Mouse (Mus musculus): Measurements from ENCODE around the gene Rab3ip. TPM values are rescaled to one million over a fixed set of nuclear protein-coding genes. Genes with fewer than 3 reads are reported as not detected.

The Rab3ip gene
- total RNA-seq, 2 experiments from 2014 or later = 89.8 to 92.3 TPM

- DNase-seq = no peak
Measured at GRCm38 (mm10) chr10:116962152-116962551, 11.6 kb upstream of the Rab3ip start.

DNA sequence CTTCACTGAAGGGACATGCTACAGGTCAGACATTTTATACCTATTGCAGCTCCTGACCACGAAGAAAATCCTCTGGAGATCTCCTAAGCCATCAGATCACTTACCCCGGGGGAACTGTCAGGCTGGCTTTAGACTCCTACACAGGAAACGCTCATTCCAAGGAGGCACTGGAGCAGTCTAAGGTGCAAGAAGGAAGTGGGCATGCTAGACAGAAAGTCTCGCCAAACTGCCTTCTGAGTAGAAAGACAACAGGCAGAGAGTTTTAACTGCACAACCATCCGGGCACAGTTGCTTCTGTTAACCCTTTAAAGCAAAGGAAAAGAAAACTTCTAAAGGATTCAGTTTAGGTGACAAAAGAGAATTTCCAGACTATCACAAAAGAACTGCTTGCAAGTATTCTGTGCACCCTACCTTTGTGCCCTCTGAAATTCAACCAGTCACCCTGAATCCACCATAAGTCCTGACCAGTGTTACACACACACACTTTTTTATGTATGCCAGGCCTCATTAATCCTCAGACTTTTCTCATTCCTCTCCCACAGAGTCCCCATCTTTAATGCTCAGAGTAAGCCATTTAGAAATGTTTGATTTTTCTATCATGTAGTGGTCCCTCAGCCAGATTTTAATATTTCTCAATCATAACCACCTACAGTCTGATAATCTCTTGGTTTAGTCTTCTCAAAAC is 7.4 kb upstream of the Rab3ip start:
- DNase-seq = no peak

- no peak for DNase-seq
Measured at GRCm38 (mm10) chr10:116956483-116957158, 6.1 kb upstream of the Rab3ip start.

DNA sequence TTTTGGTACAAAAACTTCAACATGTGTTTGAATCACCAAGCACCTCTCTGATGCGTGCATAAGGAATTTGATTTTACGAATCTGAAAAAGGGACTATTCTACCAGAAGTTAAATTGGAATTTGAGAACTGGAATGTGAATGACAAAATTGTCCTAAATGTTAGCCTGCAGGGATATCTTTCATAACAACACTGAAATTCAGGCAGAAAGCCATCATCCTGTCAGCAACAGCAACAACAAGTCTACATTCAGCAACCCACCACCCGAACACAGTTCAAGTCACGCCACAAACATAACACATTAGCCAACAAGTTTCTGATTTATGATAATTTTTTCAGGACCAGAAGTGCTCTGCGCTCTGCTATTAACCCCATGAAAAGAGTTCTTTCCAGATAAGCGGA is 4.6 kb upstream of the Rab3ip start:
- DNase-seq = peak in 1 of 2 experiments; percentile 19

DNA sequence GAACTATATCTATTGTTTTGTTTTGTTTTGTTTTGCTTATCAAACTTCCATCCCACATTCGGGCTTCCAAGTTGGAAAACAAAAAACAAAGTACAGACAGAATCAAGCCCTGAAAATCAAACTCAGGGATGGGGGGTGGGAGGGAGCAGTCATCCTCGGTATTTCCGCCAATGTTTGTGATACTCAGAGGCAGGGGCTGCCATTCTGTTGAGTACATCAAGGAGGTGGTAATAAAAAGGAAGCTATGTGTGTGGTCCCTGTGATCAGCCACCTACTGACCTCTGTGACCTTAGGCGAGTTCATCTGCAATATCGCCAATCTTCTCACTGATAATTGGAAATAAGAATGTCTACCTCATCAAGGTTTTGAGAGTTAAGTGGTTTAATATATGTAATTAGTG is 317 bp upstream of the Rab3ip start:
- no peak for DNase-seq

DNA sequence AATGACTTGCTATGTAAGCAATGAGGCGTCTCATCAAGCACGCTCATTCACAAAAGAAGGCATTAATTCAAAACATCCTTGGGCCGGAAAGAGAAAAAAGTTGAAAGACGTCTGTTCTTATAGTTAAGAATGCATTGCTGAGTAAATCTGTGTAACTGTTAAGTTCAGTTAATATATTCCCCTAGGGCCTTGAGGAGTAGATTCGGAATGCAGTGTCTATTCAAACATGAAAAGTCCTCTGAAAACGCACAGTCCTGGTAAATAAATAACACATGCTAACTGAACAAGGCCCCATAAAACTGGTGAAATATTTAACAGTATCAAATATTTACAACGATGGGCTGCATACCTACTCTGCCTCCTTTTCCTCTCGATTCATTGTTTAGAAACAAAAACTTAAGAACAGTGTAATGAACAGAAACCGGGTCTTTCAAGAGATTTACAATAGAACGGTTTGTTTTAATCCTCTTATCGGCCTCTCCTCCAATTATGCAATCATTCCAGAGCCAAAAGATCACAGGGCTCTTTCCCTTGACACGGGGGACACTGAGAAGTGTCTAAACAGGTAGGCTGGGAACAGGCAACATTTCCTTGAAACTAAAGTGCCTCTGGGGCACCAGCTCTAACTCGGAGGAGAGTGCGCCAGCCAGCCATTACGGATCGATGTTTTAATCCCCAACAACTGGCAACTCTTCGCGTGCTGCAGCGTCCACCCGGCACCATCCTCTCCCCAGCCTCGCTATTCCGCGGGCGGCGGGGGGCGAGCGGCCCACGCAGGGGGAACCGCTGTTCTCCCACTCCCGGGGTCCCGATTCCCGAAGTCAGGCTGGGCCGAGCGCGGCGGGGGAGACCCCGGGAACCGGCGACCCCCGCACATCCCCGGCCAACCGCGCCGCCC is 1.2 kb downstream of the Rab3ip start:
- DNase-seq = peak; percentile 25 to 58

DNA sequence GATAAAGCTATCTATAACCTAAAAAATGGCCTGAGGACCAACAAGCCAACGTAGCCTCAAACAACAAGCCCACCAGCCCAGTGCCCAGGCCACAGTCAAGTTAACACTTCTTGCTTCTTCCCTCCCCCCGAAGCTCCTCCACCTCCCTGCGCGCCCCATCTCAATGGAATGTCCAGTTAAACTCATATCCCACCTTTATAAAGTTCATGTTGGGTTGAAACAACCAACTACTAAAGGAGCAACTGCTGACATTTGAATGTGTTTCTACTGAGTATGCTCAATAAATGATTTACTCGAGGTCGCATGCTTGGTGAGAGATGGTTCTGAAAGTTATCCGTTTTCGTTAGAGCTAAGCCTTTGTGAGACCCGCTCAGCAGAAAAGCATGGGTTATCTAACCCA is 2.2 kb downstream of the Rab3ip start:
- DNase-seq = no peak

GRCm38 (mm10) chr10:116944940-116945339 is 5.6 kb downstream of the Rab3ip start:
- DNase-seq = peak in 1 of 2 experiments; percentile 27

GRCm38 (mm10) chr10:116944144-116944543 is 6.4 kb downstream of the Rab3ip start:
- no peak for DNase-seq

DNA sequence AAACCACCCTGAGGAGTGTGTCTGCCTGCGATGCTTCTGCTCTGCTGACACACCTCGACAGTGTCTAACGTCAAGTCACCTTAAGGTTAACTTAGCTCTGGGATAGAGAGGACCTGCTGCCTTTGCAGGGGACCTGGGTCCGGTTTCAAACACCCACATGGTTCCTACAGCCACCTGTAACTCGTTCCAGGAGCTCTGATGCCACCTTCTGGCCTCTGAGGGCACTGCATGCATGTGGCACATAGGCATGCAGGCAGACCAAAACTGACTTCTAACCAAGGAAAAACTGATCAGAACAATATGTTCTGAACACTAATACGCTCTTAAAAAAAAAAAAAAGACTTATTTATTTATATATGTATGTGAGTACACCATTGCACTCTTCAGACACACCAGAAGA is 7.5 kb downstream of the Rab3ip start:
- peak in 1 of 2 experiments; percentile 20 for DNase-seq

DNA sequence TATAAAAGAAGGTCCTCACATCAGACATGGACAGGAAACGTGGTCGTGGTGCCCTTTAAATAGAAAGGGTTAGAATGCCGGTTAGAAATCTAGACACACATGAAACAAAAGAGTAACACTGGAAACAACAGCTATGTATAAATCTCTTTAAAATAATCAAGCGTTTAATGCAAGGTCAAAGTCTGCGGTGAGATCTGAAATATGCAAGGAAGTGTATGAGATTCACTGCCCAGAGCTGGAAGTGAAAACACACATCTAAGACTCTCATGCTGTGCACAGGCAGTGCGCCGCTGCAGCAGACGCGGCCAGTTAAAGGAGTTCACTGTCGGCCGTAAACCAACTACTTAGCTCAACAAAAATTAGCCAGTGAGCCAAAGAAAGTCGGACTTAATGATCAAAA is 15.5 kb downstream of the Rab3ip start:
- DNase-seq = no peak

- DNase-seq = no peak
Measured at GRCm38 (mm10) chr10:116933794-116934193, 16.8 kb downstream of the Rab3ip start.

DNA sequence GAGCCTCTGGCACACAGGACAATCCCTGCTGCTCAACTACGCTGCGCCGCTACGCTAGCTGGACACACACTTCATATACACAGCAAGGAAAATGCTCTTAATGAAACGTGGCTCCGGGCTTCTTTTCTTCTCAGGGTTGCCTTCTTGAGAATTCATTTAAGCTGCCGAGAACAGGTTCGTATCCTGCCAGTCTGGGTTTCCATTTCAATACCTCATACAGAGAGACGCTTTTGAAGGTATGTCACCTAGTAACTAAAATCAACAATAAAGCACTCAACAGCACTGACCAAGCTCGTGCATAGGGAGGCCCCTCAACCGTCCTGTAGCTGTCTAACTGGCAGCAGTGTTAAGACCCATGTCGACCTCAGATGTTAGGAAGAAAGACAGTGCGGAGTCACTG is 18.2 kb downstream of the Rab3ip start:
- no peak for DNase-seq

- no peak for DNase-seq
Measured at GRCm38 (mm10) chr10:116931497-116932179, 18.9 kb downstream of the Rab3ip start.

DNA sequence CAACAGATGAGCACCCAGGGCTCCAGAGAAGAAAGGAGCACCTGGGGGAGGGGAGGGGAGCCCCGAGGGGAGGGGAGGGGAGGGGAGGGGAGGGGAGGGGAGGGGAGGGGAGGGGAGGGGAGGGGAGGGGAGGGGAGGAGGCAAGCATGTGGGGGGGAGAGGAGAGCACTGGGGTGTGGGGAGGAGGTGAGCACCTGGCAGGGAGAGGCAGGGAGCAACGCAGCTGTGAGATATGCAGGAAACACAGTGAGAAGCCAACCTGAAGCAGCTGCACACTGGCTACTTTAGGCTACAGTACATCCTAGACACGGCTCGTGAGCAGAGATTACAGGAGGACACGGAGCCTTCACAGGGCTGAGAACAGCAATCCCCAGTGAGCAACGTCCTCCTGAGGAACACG is 19.6 kb downstream of the Rab3ip start:
- DNase-seq = no peak

- peak in 1 of 2 experiments; percentile 15 for DNase-seq
Measured at GRCm38 (mm10) chr10:116930506-116930905, 20.1 kb downstream of the Rab3ip start.

- no peak for DNase-seq
Measured at GRCm38 (mm10) chr10:116928826-116929225, 21.7 kb downstream of the Rab3ip start.

DNA sequence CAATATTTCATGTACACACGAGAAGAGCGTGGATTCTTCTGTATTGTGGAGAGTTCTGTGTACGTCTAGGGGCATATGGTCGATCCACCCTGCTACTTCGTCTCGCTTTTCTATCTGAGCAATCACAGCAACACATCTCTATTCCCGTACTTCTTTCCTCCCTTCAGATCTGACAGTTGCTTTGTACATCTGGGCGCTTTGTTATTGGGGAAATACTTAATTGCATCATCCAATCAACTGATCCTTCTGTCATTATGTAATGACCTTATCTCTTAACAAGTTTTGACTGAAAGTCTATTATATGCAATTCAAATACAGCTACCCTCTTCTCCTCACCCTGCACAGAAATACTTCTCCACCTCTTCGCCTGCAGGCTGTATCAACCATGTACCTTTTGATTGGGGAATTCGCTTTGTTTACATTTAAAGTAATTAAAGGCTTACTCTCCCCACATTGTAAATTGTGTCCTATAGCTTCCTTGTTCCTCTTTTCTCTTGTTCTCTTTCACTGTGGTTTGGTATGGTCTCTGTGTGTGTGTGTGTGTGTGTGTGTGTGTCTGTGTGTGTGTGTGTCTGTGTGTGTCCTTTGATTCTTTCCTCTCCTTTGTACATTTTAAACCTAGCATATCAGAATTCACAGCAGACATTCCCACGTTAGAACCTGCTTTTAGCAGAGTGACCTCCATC is 24.0 kb downstream of the Rab3ip start:
- DNase-seq = no peak

- no peak for DNase-seq
Measured at GRCm38 (mm10) chr10:116923651-116924495, 26.7 kb downstream of the Rab3ip start.

DNA sequence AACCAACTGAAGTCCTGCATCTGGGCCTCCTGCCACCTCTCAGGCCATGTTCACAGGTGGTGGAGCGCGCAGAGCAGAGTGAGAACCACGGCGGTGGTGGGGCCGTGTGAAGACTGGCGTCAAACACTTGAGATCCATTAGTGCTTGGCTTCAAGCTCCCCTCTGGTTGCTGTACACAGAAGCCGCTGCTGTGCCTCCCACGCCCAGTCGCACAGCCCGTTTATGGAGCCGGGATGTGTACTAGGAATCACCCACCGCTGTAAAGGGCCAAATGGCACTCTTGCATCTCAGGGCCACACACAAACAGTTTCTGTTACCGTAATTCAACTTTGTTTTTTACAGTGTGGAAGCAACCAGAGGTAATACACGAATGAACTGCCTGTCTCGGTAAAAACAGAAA is 28.4 kb downstream of the Rab3ip start:
- no peak for DNase-seq

- DNase-seq = no peak
Measured at GRCm38 (mm10) chr10:116921416-116921815, 29.2 kb downstream of the Rab3ip start.

Measured in heart, adult 18-20 months (tissue).